Mouse (Mus musculus) bone marrow, adult 2 months (tissue): Measurements from ENCODE around the gene H2afv.
"Not testable (repeated sequence)": the region's sequence is repeated elsewhere in the genome, so short reads cannot be mapped to it uniquely, and the experiment has no call there.

Experiments used
- CTCF ChIP-seq: fragments of 200-500 bp; IDR thresholded peaks from 2 replicates; pipeline ENCODE4 v1.5.1; 2011; ENCODE audit warnings: low read length, control low read depth; ENCODE audit not compliant: control insufficient read depth, insufficient read depth
- POLR2A ChIP-seq: fragments of 200-500 bp; IDR thresholded peaks from 2 replicates; pipeline ENCODE4 v1.6.1; 2011; ENCODE audit warnings: low read depth, mild to moderate bottlenecking, control low read depth, low read length, borderline replicate concordance; ENCODE audit not compliant: control insufficient read depth

DNA sequence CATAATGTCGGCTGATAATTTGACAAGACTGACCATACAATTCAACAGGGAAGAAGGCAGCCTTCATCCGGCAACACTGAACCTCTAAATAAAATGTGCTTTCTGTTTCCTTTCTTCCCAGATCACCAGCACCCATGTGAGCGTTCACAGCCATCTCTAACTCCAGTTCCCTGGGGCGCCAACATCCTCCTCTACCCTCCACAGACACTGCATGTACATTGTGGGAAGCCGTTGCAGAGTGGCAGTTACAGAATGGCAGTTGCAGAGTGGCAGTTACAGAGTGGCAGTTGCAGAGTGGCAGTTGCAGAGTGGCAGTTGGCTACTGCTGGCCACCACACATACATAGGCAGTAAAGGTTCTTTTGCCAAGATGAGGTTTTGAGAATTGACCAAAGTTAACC is 3.9 kb upstream of the H2afv start:
- not testable (repeated sequence) for TF ChIP-seq CTCF, POLR2A
